Comparison of ENCODE assay signal across 11 mouse cellular contexts in genomic region chr5:82989056-82989455, GRCm38 (mm10).
DNase-seq lines count a peak whose midpoint lies in the region; ATAC-seq and TF ChIP-seq lines count a peak whose summit lies in the region.
"Had no signal": no experiment of that assay in that cellular context is flagged by ENCODE, and none has a peak within 500 bp of the region (broad histone marks: within the 10 kb centered on the region; RNA-seq: fewer than 3 reads in every experiment).

No protein-coding gene starts in this region.

- peak; percentile 92 for DNase-seq in left cerebral cortex, postnatal 4 days
- DNase-seq in left cerebral cortex, adult 2 months (ENCODE audit: extremely low spot score in 1 of 2, low spot score in 2 of 2) = no peak
- DNase-seq in cerebellum, adult 11-12 months = peak; percentile 94
- peak; percentile 93 for DNase-seq in midbrain, postnatal 0 days (ENCODE audit: low spot score)
- no peak for DNase-seq in spleen, postnatal 4 days (ENCODE audit: low spot score in 2 of 2)
- DNase-seq in embryo, embryonic 10 days (ENCODE audit: low spot score) = no peak
- DNase-seq: kidney, adult 9 months had no signal

- H3K4me1 ChIP-seq in forebrain, embryonic 16.5 days (replicated peaks; ENCODE audit: control insufficient read depth, insufficient read depth, low read length) = no peaks in the 10 kb centered on the region
- no peaks in the 10 kb centered on the region for H3K4me1 ChIP-seq in midbrain, postnatal 0 days (ENCODE audit: insufficient read depth, low read length)
- H3K4me1 ChIP-seq: embryonic facial prominence, embryonic 15.5 days; limb, embryonic 13.5 days had no signal

- H3K27me3 ChIP-seq in forebrain, embryonic 16.5 days (replicated peaks; ENCODE audit: control insufficient read depth, insufficient read depth, low read length) = no peaks in the 10 kb centered on the region
- no peaks in the 10 kb centered on the region for H3K27me3 ChIP-seq in midbrain, postnatal 0 days (ENCODE audit: insufficient read depth, low read length)
- H3K27me3 ChIP-seq: embryonic facial prominence, embryonic 15.5 days; limb, embryonic 13.5 days had no signal

- peak; percentile 96 for ATAC-seq in forebrain, embryonic 16.5 days
- no peak; the same call in 1 of the 2 replicates for ATAC-seq in midbrain, postnatal 0 days (ENCODE audit: low FRiP score)

- H3K9ac ChIP-seq in forebrain, embryonic 16.5 days (replicated peaks; ENCODE audit: low read depth, low read length) = no peak overlapping the region
- H3K9ac ChIP-seq in midbrain, postnatal 0 days (replicated peaks; ENCODE audit: low read length, poor library complexity, severe bottlenecking) = no peak overlapping the region
- H3K9ac ChIP-seq: embryonic facial prominence, embryonic 15.5 days; limb, embryonic 13.5 days had no signal

- H3K9me3 ChIP-seq in forebrain, embryonic 16.5 days (ENCODE audit: control insufficient read depth, low read length) = no peaks in the 10 kb centered on the region
- no peaks in the 10 kb centered on the region for H3K9me3 ChIP-seq in midbrain, postnatal 0 days (ENCODE audit: low read length)
- H3K9me3 ChIP-seq: embryonic facial prominence, embryonic 15.5 days; limb, embryonic 13.5 days had no signal

- H3K4me3 ChIP-seq in left cerebral cortex, adult 2 months = no peak overlapping the region
- H3K4me3 ChIP-seq in forebrain, embryonic 16.5 days (replicated peaks; ENCODE audit: low read length) = no peak overlapping the region
- H3K4me3 ChIP-seq in midbrain, postnatal 0 days (ENCODE audit: low read depth, low read length) = no peak overlapping the region
- H3K4me3 ChIP-seq: embryonic facial prominence, embryonic 15.5 days; limb, embryonic 13.5 days had no signal

- WGBS in forebrain, embryonic 16.5 days = 39% methylated on average over 5 of the region's 5 CpGs
- WGBS in midbrain, postnatal 0 days = 68% methylated on average over 5 of the region's 5 CpGs

- no peak for TF ChIP-seq CTCF in left cerebral cortex, adult 2 months (IDR thresholded peaks at IDR 0.05)
- TF ChIP-seq CTCF in midbrain, postnatal 0 days (IDR thresholded peaks at IDR 0.05) = no peak

- no peak overlapping the region for H3K27ac ChIP-seq in left cerebral cortex, adult 2 months
- H3K27ac ChIP-seq in forebrain, embryonic 16.5 days (ENCODE audit: low read length) = no peak overlapping the region
- H3K27ac ChIP-seq in midbrain, postnatal 0 days (ENCODE audit: low read depth, low read length) = no peak overlapping the region
- H3K27ac ChIP-seq: embryonic facial prominence, embryonic 15.5 days; limb, embryonic 13.5 days had no signal

- intact Hi-C loops in left cerebral cortex, postnatal 4 days (cut with DNase I) = no loop called here
- intact Hi-C loops in left cerebral cortex, adult 2 months (cut with DNase I) = no loop called here

- no peak overlapping the region for H3K4me2 ChIP-seq in forebrain, embryonic 16.5 days (ENCODE audit: low read length)
- H3K4me2 ChIP-seq in midbrain, postnatal 0 days (ENCODE audit: low read depth, low read length, poor library complexity, severe bottlenecking) = no peak overlapping the region
- H3K4me2 ChIP-seq: embryonic facial prominence, embryonic 15.5 days; heart, embryonic 11.5 days; limb, embryonic 13.5 days had no signal

- no peaks in the 10 kb centered on the region for H3K36me3 ChIP-seq in forebrain, embryonic 16.5 days (ENCODE audit: control insufficient read depth, insufficient read depth)
- no peaks in the 10 kb centered on the region for H3K36me3 ChIP-seq in midbrain, postnatal 0 days (ENCODE audit: insufficient read depth, low read length)
- H3K36me3 ChIP-seq: embryonic facial prominence, embryonic 15.5 days; limb, embryonic 13.5 days had no signal

Comparison
In these comparisons a context has a peak if more than half of its experiments do, and no peak if none do; other contexts are left out.
1. DNase-seq: peak in left cerebral cortex, postnatal 4 days (single experiment), cerebellum, adult 11-12 months (single experiment) and midbrain, postnatal 0 days (single experiment); none in left cerebral cortex, adult 2 months (0 of 2), spleen, postnatal 4 days (0 of 2) and embryo, embryonic 10 days (single experiment).